Mouse (Mus musculus) kidney, postnatal 0 days (tissue): ENCODE results near the gene Fkbpl. TPM values are rescaled to one million over a fixed set of nuclear protein-coding genes. Genes with fewer than 3 reads are reported as not detected.
A peak's percentile ranks its signal among the peaks of the same experiment; 100 is the strongest.

ENCODE experiments used
- ATAC-seq: fragments of 200-750 bp; cut with Nextera tagmentation; replicated peaks from 2 replicates; pipeline ENCODE4 v1.8.0; 2017; ENCODE audit warnings: low read depth, moderate number of reproducible peaks, moderate TSS enrichment, moderate library complexity; ENCODE audit not compliant: low FRiP score
- DNase-seq: peaks from one replicate; pipeline ENCODE4 v3.0.0-alpha.2; 2016; ENCODE audit warnings: low spot score
- H3K27ac ChIP-seq: fragments of 300-500 bp; sonication (generic); 2 replicates; pipeline ENCODE4 v1.5.1; 2014; ENCODE audit warnings: mild to moderate bottlenecking
- H3K27me3 ChIP-seq: fragments of 300-500 bp; sonication (generic); 2 replicates; pipeline ENCODE4 v1.6.1; 2014; ENCODE audit warnings: low read length, mixed read lengths; ENCODE audit not compliant: insufficient read depth
- H3K36me3 ChIP-seq: fragments of 300-500 bp; sonication (generic); 2 replicates; pipeline ENCODE4 v1.6.1; 2014; ENCODE audit warnings: low read length, mixed read lengths; ENCODE audit not compliant: insufficient read depth
- H3K4me1 ChIP-seq: fragments of 300-500 bp; sonication (generic); replicated peaks from 2 replicates; pipeline ENCODE4 v1.6.1; 2014; ENCODE audit warnings: antibody characterized with exemption, low read length, mixed read lengths; ENCODE audit not compliant: insufficient read depth
- H3K4me2 ChIP-seq: fragments of 300-500 bp; sonication (generic); 2 replicates; pipeline ENCODE4 v1.6.1; 2014; ENCODE audit warnings: mild to moderate bottlenecking, low read length, moderate library complexity, mixed read lengths
- H3K4me3 ChIP-seq: fragments of 300-500 bp; sonication (generic); replicated peaks from 2 replicates; pipeline ENCODE4 v1.5.1; 2014; ENCODE audit warnings: low read depth, low read length
- H3K9ac ChIP-seq: fragments of 300-500 bp; sonication (generic); 2 replicates; pipeline ENCODE4 v1.6.1; 2014; ENCODE audit warnings: low read depth, low read length
- H3K9me3 ChIP-seq: fragments of 300-500 bp; sonication (generic); replicated peaks from 2 replicates; pipeline ENCODE4 v1.6.1; 2016; ENCODE audit warnings: low read length, inconsistent platforms, mixed read lengths
- CTCF ChIP-seq: IDR thresholded peaks from 2 replicates; pipeline ENCODE4 v1.5.1; 2016; ENCODE audit warnings: antibody characterized with exemption, low read depth, mild to moderate bottlenecking, moderate library complexity
- WGBS: fragments of 180-500 bp; shearing (Covaris S2); extraction: QIAGEN DNeasy Blood & Tissue Kit; methylation state at CpG from one replicate; pipeline ENCODE4 v1.1.7; 2014; 5-methylcytosine and 5-hydroxymethylcytosine counted together
- polyA plus RNA-seq: library from polyadenylated mRNA; unstranded; fragments of >200 nt; fragmentation: Nextera tagmentation; extraction: Ambion mirVana; gene quantifications from 2 replicates; pipeline ENCODE4 v1.2.1, GENCODE M21; 2015

Gene Fkbpl
- polyA plus RNA-seq, 1 experiment from 2014 or later = 16.4 TPM

DNA sequence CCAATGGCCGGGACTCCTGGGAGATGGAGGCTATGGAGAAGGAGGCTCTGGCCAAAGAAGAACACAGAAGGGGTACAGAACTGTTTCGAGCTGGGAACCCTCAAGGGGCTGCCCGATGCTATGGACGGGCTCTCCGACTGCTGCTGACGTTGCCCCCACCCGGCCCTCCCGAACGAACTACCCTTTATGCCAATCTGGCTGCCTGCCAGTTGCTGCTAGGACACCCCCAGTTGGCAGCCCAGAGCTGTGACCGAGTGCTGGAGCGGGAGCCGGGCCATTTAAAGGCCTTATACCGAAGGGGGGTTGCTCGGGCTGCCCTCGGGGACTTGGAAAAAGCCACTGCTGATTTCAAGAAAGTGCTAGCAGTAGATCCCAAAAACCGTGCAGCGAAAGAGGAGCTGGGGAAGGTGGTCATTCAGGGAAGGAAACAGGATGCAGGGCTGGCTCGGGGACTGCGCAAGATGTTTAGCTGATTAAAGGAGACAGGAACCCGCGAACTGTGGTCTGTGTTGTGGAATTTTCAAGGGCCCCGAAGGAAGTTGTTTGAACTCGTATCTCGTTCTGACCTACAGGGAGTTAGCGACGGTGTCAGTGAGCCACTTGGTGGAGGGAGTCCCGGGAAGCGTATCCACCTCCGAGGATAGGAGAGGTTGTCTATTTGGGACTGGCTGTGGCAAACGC is 1.4 kb downstream of the Fkbpl start:
- peak overlapping the region; percentile 77 for H3K4me2 ChIP-seq
- no peaks in the 10 kb centered on the region for H3K9me3 ChIP-seq
- WGBS = 87% methylated on average over 30 of the region's 30 CpGs
- no peak overlapping the region for H3K9ac ChIP-seq
- peaks cover 19% of the 10 kb centered on the region for H3K4me1 ChIP-seq
- H3K36me3 ChIP-seq = peaks cover 18% of the 10 kb centered on the region; the same call in 1 of the 2 replicates
- no peak overlapping the region for H3K4me3 ChIP-seq
- H3K27me3 ChIP-seq = no peaks in the 10 kb centered on the region
- H3K27ac ChIP-seq = no peak overlapping the region
- DNase-seq (no peak), ATAC-seq (no peak)
- TF ChIP-seq CTCF = no peak

DNA sequence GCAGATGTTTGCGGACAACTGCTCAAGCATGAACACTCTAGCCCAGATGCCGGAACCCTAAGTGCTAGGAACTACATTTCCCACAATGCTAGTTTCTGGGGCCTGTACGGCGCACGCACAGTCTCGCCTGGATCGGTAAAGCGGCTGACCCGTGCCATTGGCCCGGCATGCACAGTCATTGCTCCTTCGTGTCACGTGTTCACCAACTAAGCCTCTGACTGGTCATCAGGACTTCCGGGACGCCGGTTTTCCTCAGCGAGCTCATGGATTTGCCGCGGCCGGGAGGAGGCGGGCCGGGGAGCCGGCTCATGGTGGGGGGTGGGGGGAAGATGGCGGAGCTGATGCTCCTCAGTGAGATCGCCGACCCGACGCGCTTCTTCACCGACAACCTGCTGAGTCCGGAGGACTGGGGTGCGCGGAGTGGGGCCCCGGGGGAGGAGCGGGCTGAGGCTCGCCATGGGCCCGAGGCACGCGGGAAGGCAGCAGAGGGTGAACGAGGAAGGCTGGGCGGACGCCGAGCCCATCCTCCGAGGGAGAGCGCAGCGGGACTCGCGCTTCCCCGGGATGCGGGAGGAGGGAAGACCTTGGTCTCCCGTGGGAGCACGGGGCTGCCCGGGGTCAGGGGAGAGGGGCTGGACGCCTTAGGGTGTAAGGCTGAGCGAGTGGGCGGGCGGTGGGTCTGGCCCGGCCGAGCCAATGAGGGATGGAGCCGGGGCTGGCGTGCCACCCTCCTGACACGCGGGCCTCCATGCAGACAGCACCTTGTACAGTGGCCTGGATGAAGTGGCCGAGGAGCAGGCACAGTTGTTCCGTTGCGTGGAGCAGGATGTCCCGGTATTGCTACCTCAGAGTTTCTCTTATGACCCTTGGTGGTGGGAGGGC is 2.6 kb downstream of the Fkbpl start, which contains the start of gene Atf6b:
TSS of gene Atf6b (plus strand) at position 241 of the 882 bp plus-strand sequence.
- H3K27me3 ChIP-seq = no peaks in the 10 kb centered on the region
- peak; percentile 96 for ATAC-seq
- H3K4me1 ChIP-seq = peaks cover 15% of the 10 kb centered on the region
- under 1% methylated on average over 60 of the region's 66 CpGs for WGBS
- H3K9me3 ChIP-seq = no peaks in the 10 kb centered on the region
- peaks cover 29% of the 10 kb centered on the region for H3K36me3 ChIP-seq
- DNase-seq = peak; percentile 99
- peak within 1 kb of the TSS; percentile 85 for H3K9ac ChIP-seq
- TF ChIP-seq CTCF = no peak; the same call in 1 of the 2 replicates
- peak within 1 kb of the TSS; percentile 69 for H3K27ac ChIP-seq
- peak within 1 kb of the TSS; percentile 99 for H3K4me3 ChIP-seq
- H3K4me2 ChIP-seq = peak within 1 kb of the TSS; percentile 83

DNA sequence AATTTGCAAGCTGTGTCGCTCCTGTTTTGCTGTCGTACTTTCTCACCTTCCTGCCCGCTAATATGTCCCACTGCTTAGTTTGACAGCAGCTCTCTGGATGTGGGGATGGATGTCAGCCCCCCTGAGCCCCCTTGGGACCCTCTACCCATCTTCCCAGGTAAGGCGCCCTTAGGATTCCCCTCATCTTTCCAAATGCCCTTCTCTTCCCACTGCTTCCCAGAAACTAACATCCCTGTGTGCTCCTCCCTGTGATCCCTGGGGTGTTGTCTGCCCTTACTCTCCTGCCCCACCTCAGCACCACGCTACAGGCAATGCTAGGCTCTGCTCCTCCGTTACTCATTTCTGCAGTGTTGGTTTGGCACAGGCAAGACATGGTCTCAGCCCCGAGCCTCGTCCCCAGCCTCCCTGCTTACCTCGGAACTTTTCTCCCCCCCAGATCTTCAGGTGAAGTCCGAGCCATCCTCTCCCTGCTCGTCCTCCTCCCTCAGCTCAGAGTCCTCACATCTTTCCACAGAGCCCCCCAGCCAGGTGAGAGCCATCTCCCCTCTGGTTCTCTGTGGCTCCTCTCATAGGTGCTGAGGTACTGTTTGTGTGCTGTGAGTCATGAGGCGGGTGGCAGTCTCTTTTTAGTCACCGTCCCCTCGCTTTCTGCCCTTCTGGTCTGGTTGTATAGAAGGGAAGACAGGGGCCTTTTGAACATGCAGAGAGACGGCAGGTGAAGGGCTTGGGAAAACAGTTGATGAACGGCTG is 3.8 kb downstream of the Fkbpl start:
- no peaks in the 10 kb centered on the region for H3K9me3 ChIP-seq
- 0 out of 2 replicates have a peak overlapping the region, but pooled peaks have one; percentile 99 for H3K4me3 ChIP-seq
- no peaks in the 10 kb centered on the region for H3K27me3 ChIP-seq
- H3K9ac ChIP-seq = no peak overlapping the region
- no peak for TF ChIP-seq CTCF
- no peak overlapping the region for H3K27ac ChIP-seq
- DNase-seq = no peak
- peak overlapping the region; percentile 83; the same call in 1 of the 2 replicates for H3K4me2 ChIP-seq
- H3K4me1 ChIP-seq = peaks cover 15% of the 10 kb centered on the region
- ATAC-seq = no peak
- WGBS = 70% methylated on average over 16 of the region's 16 CpGs
- H3K36me3 ChIP-seq = peaks cover 39% of the 10 kb centered on the region

DNA sequence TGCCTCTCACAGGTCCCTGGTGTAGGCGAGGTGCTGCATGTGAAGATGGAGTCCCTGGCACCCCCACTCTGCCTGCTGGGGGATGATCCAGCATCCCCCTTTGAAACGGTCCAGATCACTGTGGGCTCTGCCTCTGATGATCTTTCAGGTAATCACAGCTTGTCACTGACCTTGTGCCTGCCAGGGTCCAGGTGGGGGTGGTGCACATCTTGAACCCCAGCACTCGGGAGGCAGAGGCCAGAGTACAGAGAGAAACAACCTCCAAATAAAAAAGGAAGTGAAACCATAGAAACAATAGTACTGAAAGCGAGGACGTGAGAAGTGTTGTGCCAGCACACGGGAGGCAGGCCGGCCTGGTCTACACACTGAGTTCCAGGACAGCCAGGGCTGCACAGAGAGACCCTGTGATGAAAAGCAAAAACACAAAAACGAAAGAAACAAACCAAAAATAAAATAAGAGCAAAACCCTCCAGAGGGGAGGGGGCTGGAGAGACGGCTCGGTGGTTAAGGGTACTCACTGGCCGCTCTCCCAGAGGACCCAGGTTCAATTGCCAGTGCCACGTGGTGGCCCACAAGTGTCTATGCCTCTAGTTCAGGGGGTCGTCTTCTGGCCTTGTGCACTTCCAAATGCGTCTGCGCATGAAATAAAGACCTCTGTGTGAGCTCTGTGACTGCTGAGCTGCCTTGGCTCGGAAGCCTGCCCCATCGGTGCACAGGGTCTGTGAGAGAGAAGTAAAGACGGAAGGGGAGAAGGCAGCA is 4.7 kb downstream of the Fkbpl start:
- no peak overlapping the region for H3K9ac ChIP-seq
- ATAC-seq = no peak
- H3K9me3 ChIP-seq = no peaks in the 10 kb centered on the region
- peaks cover 40% of the 10 kb centered on the region for H3K36me3 ChIP-seq
- H3K27me3 ChIP-seq = no peaks in the 10 kb centered on the region
- no peak for DNase-seq
- no peak overlapping the region for H3K27ac ChIP-seq
- no peak overlapping the region for H3K4me3 ChIP-seq
- no peak for TF ChIP-seq CTCF
- H3K4me1 ChIP-seq = peaks cover 15% of the 10 kb centered on the region
- WGBS = 85% methylated on average over 18 of the region's 18 CpGs
- H3K4me2 ChIP-seq = no peak overlapping the region

DNA sequence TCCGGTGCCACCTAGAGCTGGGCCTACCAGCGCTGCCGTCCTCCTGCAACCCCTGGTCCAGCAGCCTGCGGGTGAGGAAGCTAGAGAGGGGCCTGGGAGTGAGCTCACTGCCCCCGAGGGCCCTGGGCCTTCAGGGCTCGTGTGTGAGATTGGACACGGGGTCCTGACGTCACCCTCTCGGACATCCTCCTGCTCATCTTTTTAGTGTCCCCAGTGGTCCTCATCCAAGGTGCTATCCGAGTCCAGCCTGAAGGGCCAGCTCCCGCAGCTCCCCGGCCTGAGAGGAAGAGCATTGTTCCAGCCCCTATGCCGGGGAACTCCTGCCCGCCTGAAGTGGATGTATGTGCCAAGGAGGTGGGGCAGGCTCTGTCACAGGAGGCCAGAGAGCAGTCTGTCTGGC is 6.2 kb downstream of the Fkbpl start:
- no peak for ATAC-seq
- peaks cover 40% of the 10 kb centered on the region for H3K36me3 ChIP-seq
- H3K27ac ChIP-seq = no peak overlapping the region

More for the DNA sequence above, 6.2 kb downstream of the Fkbpl start:
- WGBS = 92% methylated on average over 14 of the region's 14 CpGs
- H3K4me3 ChIP-seq = no peak overlapping the region
- TF ChIP-seq CTCF = no peak
- no peaks in the 10 kb centered on the region for H3K27me3 ChIP-seq
- H3K9me3 ChIP-seq = no peaks in the 10 kb centered on the region
- H3K9ac ChIP-seq = no peak overlapping the region
- no peak overlapping the region for H3K4me2 ChIP-seq
- peaks cover 9% of the 10 kb centered on the region for H3K4me1 ChIP-seq
- DNase-seq = no peak
